Mouse (Mus musculus) cortical plate, adult 2 months (tissue): ENCODE measurements around the gene Gm20683.

Source experiments
- CTCF ChIP-seq: fragments of 200-500 bp; IDR thresholded peaks from 2 replicates; pipeline ENCODE4 v1.5.1; 2011; ENCODE audit warnings: mild to moderate bottlenecking, control low read depth, low read length; ENCODE audit not compliant: insufficient read depth; ENCODE audit errors: extremely low read depth
- POLR2A ChIP-seq: fragments of 200-500 bp; IDR thresholded peaks from 2 replicates; pipeline ENCODE4 v1.6.1; 2011; ENCODE audit warnings: mild to moderate bottlenecking, low read length, control low read depth; ENCODE audit not compliant: insufficient read depth; ENCODE audit errors: extremely low read depth

GRCm38 (mm10) chr17:25877741-25878610 is 36.4 kb upstream of the Gm20683 start:
- TF ChIP-seq CTCF: no peak
- no peak for TF ChIP-seq POLR2A
